Mouse (Mus musculus): Measurements from ENCODE around the gene Cnga3.
A peak's percentile ranks its signal among the peaks of the same experiment; 100 is the strongest.

Cnga3 gene

DNA sequence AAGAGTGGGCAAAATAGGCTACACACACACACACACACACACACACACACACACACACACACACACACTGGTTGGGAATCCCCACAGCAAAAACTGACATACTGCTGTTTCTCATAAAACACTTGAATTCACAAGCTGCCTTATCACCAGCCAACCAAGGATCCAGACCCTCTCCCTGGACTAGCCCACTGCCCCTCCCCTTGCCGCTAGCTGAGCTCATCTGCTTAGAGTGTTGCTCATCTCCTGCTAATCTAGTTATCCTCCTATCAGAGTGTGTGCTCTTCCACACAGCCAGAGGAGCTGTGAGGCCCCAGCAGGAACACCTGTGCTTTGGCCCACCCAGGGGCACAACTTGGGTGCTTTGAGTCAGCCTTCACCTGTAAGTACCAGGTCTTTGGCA, at the start of gene Cnga3:
Cnga3 (plus strand) TSS at position 291 of the 400 bp plus-strand sequence.
- DNase-seq (ENCODE audit: low spot score), result peak; percentile 93

DNA sequence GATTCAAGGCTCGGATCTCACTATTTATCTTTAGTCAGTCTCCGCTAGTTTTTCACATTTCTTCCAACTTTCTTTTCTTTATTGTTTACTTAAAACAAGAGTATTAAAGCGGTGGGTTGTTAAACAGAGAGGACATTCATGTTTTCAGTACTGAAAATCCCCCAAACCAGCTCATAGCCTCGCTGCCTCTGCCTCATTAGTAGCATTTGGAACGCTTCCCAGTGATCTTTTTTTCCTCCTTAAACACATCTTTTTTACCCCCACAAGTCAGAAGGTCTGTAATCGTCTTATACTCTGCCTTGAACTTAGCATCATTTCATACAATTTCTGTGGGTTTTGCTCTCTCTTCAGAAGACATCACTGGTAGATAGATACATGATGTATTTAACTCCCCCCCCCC, 48.2 kb upstream of the Cnga3 start:
- peak; percentile 27 for DNase-seq (ENCODE audit: low spot score)

DNA sequence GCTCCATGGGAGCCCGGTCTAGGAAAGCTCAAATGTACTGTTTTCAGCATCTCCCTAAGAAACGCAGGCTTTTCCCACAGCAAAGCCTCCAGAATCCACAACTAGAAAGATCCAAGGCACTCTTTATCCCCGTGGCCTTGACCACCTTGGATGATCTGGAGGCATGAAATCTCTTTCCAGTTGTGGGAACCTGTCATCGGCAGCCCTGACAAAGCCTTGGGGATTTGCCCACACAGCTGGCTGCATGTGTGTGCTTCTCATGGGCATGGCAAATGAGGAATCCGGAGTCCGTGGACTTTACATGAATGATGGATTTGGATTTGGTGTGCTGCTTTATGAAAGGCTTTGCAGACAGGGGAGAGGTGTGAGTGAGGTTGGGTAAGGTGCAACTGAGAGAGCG, 46.3 kb upstream of the Cnga3 start:
- no peak for DNase-seq (ENCODE audit: low spot score)

DNA sequence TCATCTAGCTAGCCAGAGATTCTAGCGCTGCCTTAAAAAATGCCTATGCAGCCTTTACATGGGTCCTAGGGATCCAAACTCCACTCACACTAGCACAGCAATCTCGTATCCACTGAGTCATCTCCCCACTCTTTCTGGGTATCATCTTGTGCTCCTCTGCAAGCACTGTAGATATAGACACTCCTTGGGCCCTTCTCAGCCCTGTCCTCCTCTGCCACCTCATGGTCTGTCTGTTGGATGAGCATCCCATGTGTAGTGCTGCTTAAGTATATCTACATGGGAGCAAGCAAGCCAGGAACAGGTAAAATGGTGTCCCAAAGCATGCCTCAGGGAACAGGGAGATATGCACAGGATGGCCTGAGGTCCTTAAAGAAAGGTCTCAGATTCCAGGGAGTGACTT, 36.4 kb upstream of the Cnga3 start:
- DNase-seq (ENCODE audit: low spot score), result no peak

- no peak for DNase-seq (ENCODE audit: low spot score)
These were observed 34.4 kb upstream of the Cnga3 start for GRCm38 (mm10) chr1:37179852-37180251.

DNA sequence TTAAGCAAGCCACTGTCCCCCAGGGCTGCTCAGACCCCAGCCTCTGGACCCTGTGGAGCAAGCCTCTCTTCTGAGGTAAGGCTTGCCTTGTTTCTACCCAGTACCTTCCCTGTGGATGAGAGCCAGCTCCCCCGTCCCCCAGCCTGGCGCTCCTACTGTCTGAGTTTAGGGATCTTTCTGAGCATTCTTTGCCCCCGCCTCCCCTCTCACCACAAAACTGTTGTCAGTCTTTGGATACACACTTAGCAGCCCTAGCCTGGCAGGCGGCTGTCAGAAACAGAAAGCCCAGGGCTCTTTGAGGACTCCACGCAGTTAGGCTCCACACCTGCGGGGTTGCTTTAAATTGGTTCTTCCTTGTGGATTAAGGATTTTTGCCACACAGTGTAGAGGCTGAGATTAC, 27.2 kb upstream of the Cnga3 start:
- no peak for DNase-seq (ENCODE audit: low spot score)

DNA sequence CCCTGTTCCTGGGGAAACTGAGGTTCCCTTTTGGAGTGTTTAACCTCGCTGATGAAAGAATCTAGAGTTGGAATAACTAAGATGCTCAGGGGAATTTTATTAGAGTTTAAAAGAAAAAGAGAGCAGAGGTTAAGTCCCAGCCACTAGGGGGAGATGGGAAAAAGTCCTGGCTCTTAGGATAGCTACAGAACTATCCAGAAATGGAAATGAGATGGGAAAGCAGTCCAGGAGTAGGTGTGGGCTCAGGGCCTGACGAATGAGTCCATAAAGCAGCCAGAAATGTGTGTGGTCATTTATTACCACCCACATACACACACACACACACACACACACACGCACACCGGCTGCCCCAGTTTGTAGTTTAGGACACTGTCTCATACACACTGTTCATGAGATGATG, 19.6 kb upstream of the Cnga3 start:
- DNase-seq (ENCODE audit: low spot score), result no peak

DNA sequence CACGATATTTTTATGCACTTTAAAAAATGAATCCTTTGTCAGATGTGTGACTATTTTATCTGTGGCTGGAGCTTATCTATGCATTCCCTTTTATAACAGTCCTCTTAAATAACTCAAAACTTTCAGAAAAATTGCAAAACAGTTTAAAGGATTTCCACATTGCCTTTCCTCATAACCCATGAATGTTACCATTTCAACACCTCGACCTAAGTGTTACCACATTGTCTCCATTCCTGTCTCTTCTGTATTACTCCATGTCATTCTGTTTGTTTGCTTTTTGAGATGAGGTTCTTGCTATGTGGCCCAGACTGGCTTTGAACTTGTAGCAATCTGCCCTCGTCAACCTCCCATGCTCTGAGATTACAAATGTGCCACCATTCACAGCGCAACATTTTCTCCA, 12.8 kb upstream of the Cnga3 start:
- DNase-seq (ENCODE audit: low spot score), result no peak

DNA sequence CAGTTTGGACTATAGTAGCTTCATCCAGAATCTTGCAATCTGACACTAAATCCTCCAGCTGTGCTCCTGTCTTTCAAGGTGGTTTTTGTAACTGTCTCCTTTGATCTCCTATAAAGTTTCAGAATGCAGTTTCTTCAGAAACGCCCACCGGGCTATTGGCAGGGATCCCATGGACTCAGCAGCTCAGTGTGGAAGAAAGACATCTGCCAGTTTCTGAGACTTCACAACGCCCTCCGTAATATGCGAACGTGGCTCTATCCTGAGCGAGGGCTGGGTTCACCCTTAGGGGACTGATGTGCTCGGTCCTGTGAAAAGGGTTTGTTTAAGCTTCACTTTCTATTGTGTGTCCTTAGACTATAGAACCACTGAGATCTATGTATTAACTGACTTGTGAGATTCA, 6.5 kb upstream of the Cnga3 start:
- DNase-seq (ENCODE audit: low spot score), result no peak

GRCm38 (mm10) chr1:37212375-37212774, 1.9 kb upstream of the Cnga3 start:
- DNase-seq (ENCODE audit: low spot score), result no peak

- no peak for DNase-seq (ENCODE audit: low spot score)
These were observed 4.2 kb downstream of the Cnga3 start for GRCm38 (mm10) chr1:37218386-37218785.

DNA sequence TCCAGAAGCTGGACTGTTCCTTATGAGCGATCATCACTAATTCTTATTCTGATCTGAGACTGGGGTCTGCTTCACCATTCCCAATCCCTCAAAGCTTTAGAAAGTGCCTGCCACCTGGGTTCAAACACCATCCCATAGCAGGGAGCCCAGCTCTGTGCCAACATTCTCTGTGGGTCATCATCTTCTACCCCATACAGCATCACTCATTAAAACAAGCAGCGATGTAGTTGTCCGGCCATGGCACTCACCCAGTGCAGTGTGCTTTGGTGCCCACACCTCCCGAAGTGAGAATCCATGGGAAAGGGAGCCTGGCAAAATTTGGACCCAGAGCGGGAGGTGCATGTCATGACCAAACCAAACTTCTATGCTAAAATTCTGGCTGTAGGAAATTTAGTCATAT, 5.4 kb downstream of the Cnga3 start:
- DNase-seq (ENCODE audit: low spot score), result no peak

- DNase-seq (ENCODE audit: low spot score), result peak; percentile 99
These were observed 6.1 kb downstream of the Cnga3 start for GRCm38 (mm10) chr1:37220134-37220907.

DNA sequence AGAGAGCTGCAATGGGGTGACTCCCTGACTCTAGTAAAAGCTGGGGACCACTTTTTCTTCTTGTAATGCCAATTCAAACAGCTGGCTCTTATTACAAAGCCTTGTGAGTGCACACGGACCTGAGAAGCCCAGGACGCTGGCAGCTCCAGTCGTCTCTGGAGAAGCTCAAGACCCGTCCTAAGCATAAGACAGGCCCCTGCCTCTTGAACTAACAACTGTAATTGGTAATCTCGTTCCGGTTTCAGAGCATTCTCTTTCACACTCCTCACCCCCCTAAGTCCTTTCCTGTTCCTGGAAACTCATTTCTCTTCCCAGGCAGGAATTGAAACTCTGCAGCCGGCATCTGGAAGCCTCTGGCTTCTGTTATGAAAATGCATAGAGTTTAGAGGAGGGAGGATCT, 7.8 kb downstream of the Cnga3 start:
- DNase-seq (ENCODE audit: low spot score), result peak; percentile 86

DNA sequence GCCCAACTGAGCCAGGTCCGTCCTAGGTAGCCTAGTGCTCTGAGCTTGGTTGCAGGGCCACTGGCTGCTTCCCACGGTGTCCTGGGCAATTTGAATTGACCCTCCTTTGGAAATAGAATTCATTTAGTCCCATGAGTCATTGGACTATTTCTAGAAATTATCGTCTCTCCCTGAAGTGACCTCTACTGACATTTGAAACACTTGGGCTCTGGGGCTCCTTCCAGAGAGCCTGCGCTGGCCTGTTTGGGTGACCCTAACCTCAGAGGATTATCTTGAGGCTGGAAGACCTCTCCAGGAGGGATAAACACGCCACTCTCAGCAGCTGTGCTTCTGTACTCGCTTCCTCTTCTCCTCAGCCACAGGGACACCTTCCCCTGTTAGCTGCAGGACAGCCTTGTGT, 16.2 kb downstream of the Cnga3 start:
- DNase-seq (ENCODE audit: low spot score), result peak; percentile 40

DNA sequence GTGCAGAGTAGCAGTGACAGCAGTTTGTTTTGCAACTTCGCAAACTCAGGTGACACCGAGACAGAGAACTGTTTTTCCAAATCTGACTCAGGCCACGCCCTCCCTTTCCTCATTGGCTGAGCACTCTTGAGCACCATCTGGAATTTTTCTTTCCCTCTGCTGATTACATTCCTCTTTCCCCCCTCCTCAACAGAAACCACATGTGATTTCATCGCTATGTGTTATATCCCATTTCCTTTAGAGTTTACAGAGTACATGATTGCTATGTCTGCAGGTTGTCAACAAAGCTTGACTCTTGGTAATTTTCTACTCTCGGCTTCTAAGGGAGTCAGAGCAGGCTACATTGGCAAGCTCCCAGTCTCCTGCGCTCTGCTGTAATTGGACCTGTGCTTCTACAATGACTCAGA, 17.1 kb downstream of the Cnga3 start:
- peak; percentile 84 for DNase-seq (ENCODE audit: low spot score)

- DNase-seq (ENCODE audit: low spot score), result no peak
These were observed 24.9 kb downstream of the Cnga3 start for GRCm38 (mm10) chr1:37239045-37239635.

GRCm38 (mm10) chr1:37242253-37242652, 28.0 kb downstream of the Cnga3 start:
- no peak for DNase-seq (ENCODE audit: low spot score)

DNA sequence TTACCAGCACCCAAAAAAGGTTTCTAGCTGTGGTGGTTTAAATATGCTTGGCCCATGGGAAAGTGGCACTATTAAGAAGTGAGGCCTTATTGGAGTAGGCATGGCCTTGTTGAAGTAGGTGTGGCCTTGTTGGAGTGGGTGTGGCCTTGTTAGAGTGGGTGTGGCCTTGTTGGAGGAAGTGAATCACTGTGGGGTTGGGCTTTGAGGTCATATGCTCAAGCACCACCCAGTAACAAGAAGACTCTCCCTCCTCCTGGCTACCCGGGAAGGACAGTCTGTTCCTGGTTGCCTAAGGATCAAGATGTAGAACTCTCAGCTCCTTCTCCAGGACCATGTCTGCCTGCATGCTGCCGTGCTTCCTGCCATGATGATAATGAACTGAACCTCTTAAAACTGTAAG, 32.2 kb downstream of the Cnga3 start:
- DNase-seq (ENCODE audit: low spot score), result no peak

DNA sequence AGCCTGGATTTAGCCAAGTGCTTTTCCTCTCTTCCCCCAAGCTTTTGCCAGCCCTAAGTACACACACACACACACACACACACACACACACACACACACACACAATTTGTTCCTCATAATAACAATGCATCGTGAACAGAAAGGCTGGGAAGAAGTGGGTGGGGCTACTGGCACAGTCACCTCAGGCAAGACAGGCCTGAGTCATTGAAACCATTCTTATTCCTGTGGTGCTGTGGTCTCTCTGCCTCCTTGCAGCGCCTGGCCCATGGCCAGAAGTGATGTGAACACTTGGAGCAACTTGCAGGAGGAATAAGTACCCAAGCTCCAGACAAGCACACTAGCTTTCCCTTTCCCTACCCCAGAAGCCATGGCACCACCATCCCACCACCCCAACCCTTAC, 34.2 kb downstream of the Cnga3 start:
- DNase-seq (ENCODE audit: low spot score), result peak; percentile 92

DNA sequence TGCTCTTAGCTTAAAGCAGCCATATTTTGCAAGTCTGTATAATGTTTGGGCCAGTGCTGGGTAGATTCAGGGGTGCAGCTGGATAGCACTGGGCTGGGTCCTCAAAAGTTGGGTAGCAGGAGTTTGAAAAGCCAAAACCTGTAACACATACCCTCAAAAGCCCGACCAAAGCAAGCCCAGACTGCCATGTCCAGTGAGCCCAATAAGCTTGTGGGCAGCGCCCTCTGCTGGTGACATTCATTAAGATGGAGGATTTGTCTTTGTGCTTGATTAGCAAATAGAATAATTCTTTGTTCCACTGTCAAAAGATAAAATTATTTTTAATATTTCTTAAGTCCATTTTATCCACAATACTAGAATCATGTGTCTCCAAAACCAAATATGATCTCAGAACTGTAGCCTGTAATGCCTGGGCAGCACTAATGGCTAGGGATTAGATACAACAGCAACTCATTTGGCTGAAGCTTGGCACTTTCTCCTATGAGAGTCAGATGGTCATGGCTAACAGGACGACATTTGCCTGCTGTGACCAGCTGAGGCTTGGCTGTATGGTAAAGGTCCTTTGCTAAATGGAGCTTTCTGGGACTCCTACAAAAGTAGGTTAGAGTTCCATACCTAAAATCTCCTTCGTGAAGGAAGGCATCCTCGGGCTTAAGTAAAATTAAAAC, 36.5 kb downstream of the Cnga3 start:
- peak; percentile 80 for DNase-seq (ENCODE audit: low spot score)

DNA sequence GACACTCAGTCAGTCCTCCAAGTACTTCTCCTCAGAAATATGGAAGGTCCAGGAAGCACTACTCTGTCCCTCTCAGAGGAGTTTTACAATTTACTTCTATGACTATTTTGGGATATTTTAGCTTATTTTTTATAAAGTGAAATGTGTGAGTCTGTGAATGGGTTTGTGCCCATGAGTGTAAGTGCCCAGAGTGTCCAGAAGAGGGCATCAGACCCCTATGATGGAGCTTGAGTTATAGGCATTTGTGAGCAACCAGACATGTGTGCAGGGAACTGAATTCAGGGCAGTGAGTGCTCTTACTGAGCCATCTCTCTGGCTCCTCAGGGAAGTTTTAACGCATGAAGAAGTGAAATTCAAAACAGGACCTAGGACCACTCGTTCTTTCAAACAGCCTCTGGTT, 44.2 kb downstream of the Cnga3 start:
- DNase-seq (ENCODE audit: low spot score), result no peak

DNA sequence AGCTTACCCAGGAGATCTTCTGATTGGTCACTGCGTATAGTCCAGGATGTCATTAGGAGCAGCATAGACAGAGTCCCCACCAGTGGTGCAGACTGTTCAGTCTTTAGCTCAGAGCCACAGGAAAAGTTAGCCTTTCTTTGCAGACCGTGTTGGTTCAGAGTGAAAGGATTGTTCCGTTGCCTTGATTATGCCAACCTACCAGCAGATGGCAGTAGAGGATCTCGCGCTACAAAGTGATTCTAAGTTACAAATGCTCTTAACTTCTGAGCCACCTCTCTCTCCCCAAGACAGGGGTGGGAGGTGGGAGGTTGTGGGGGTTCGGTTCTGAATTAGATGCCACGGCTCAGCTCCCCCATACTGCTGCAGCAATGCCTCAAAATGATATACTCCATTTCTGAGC, 58.2 kb downstream of the Cnga3 start:
- peak; percentile 87 for DNase-seq (ENCODE audit: low spot score)
